15 mouse cellular contexts compared by ENCODE assay signal in the genomic region with DNA sequence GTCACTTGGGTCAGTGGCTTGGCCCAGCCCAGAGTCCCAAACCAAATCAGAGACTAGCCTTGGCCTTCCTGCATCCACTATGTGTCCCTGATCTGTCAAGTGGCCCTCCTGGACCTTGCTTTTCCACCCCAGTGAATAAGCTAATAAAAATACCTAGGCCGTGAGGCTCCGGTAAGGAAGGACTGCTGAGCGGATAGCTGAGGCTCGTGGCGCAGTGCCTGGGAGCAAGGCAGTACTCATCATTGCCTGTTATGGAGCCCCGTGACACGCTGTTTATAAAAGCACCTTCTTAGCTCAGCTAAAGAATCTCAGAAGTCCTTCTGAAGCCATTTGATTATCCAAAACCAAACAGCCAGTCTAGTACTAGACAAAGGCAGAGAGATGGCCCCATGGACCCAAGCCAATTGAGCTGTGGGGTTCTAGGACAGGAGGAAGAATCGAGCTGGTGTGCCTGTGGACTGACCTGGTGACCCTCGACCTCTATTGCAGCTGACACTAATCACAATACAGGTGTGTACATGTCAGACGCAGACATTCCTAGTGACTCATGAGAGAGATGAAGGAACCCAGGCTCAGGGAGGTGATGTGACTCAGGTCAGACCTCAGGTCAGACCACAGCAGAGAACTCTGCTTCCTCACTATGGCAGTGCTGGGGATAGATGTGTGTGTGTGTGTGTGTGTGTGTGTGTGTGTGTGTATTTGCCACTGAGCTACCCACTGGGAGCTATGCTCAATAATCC. TPM values are rescaled to one million over a fixed set of nuclear protein-coding genes. Genes with fewer than 3 reads are reported as not detected.
"Had no signal": no experiment of that assay in that cellular context is flagged by ENCODE, and none has a peak within 500 bp of the region (broad histone marks: within the 10 kb centered on the region; RNA-seq: fewer than 3 reads in every experiment).

No protein-coding gene starts in this region.

- H3K4me2 ChIP-seq: kidney, embryonic 15.5 days; liver, embryonic 13.5 days; midbrain, embryonic 11.5 days had no signal

- H3K27me3 ChIP-seq: kidney, embryonic 15.5 days; liver, embryonic 13.5 days had no signal

- H3K4me3 ChIP-seq: kidney, embryonic 15.5 days; layer of hippocampus, adult 2 months; left cerebral cortex, adult 2 months; liver, embryonic 13.5 days had no signal

- DNase-seq: layer of hippocampus, adult 9-11 months; liver, embryonic 13.5 days; lung, adult 2 months; lung, postnatal 14 days; lung, postnatal 4 days; midbrain, embryonic 14.5 days; thymus, postnatal 4 days had no signal

- H3K9me3 ChIP-seq: kidney, embryonic 15.5 days; liver, embryonic 13.5 days had no signal

- H3K36me3 ChIP-seq: liver, embryonic 13.5 days had no signal

- H3K9ac ChIP-seq: kidney, embryonic 15.5 days; liver, embryonic 13.5 days had no signal

- ATAC-seq: inflammation-experienced regulatory T-cells, adult 6 months had no signal

- H3K27ac ChIP-seq: kidney, embryonic 15.5 days; layer of hippocampus, adult 2 months; left cerebral cortex, adult 2 months; liver, embryonic 13.5 days had no signal

RNA-seq across cellular contexts. Expression of a gene that starts 22.1 kb away (rescaled TPM):
- total RNA-seq: liver, adult 2 months; megakaryocyte progenitor cell, adult 5-6 weeks; megakaryocyte-erythroid progenitor cell, adult 5-6 weeks had no signal
- polyA plus RNA-seq: liver, adult 2 months had no signal
